ENCODE assay signal across 9 mouse cellular contexts in genomic region chr7:139544706-139545625, GRCm38 (mm10). TPM values are rescaled to one million over a fixed set of nuclear protein-coding genes. Genes with fewer than 3 reads are reported as not detected.
DNase-seq lines count a peak whose midpoint lies in the region; ATAC-seq lines count a peak whose summit lies in the region.
"Had no signal": no experiment of that assay in that cellular context is flagged by ENCODE, and none has a peak within 500 bp of the region (broad histone marks: within the 10 kb centered on the region; RNA-seq: fewer than 3 reads in every experiment).

No protein-coding gene starts in this region.

- whole genome bisulfite sequencing in neural tube, embryonic 11.5 days = 57% methylated on average over 12 of the region's 12 CpGs

- peaks cover 7% of the 10 kb centered on the region for H3K4me1 ChIP-seq in neural tube, embryonic 11.5 days (ENCODE audit: control insufficient read depth, insufficient read depth, low read length)

- H3K4me3 ChIP-seq in neural tube, embryonic 11.5 days (ENCODE audit: low read depth, low read length) = no peak overlapping the region

- peak; percentile 77 for ATAC-seq in neural tube, embryonic 11.5 days (ENCODE audit: insufficient read depth, low FRiP score, low TSS enrichment)

- H3K9ac ChIP-seq in neural tube, embryonic 11.5 days (ENCODE audit: low read length) = no peak overlapping the region

- H3K4me2 ChIP-seq in neural tube, embryonic 11.5 days (ENCODE audit: low read depth) = no peak overlapping the region

- H3K27me3 ChIP-seq in neural tube, embryonic 11.5 days (ENCODE audit: control insufficient read depth, insufficient read depth, low read length) = peaks cover 69% of the 10 kb centered on the region

- DNase-seq in neural tube, embryonic 11.5 days (ENCODE audit: low spot score) = peak; percentile 52
- DNase-seq in neural tube, embryonic 10.5 days (ENCODE audit: extremely low spot score, low spot score) = no peak
- DNase-seq in frontal cortex, postnatal 14 days (ENCODE audit: low spot score in 2 of 2) = peak; percentile 22 to 31
- DNase-seq in left cerebral cortex, postnatal 25 days (ENCODE audit: low spot score in 2 of 2) = peak; percentile 32 to 40
- DNase-seq in right cerebral cortex, postnatal 4 days = peak; percentile 40
- DNase-seq in gastrocnemius, postnatal 14 days = no peak
- no peak for DNase-seq in adrenal gland, adult 2 months
- no peak for DNase-seq in kidney, postnatal 36 days
- DNase-seq: cerebellum, adult 8-10 months had no signal

- intact Hi-C loops in left cerebral cortex, postnatal 25 days (cut with DNase I) = no loop called here
- intact Hi-C loops in gastrocnemius, postnatal 14 days (cut with DNase I; ENCODE audit: low total_unique reads) = no loop called here

- H3K27ac ChIP-seq in neural tube, embryonic 11.5 days (ENCODE audit: low read depth, low read length) = no peak overlapping the region

- H3K36me3 ChIP-seq in neural tube, embryonic 11.5 days (ENCODE audit: control insufficient read depth, insufficient read depth, low read length) = no peaks in the 10 kb centered on the region

- no peaks in the 10 kb centered on the region for H3K9me3 ChIP-seq in neural tube, embryonic 11.5 days (ENCODE audit: control insufficient read depth, low read length)

RNA-seq across cellular contexts. Expression of gene Nkx6-2, which starts 37.6 kb away (rescaled TPM):
- 6.1 and 7.1 TPM in 2 replicates for polyA plus RNA-seq in neural tube, embryonic 11.5 days (2014; fragmentation: Nextera tagmentation; extraction: Ambion mirVana)
- 1 to 10 TPM; 6.8 to 7.8 TPM for total RNA-seq in left cerebral cortex, postnatal 25 days (2021)
- total RNA-seq in gastrocnemius, postnatal 14 days (2021) = not detected
- not detected for total RNA-seq in adrenal gland, adult 2 months (2021)
- 0.24 and 0.56 TPM in 2 replicates for polyA plus RNA-seq in adrenal gland, adult 2 months (2012; rRNA removed)

Comparison
In these comparisons a context has a peak if more than half of its experiments do, and no peak if none do; other contexts are left out.
1. DNase-seq: peak in neural tube, embryonic 11.5 days (single experiment), frontal cortex, postnatal 14 days (2 of 2), left cerebral cortex, postnatal 25 days (2 of 2) and right cerebral cortex, postnatal 4 days (single experiment); none in neural tube, embryonic 10.5 days (single experiment), gastrocnemius, postnatal 14 days (single experiment), adrenal gland, adult 2 months (single experiment) and kidney, postnatal 36 days (0 of 2).
2. RNA of gene Nkx6-2, which starts 37.6 kb away (total RNA-seq): 6.8 to 7.8 TPM in left cerebral cortex, postnatal 25 days; not detected in adrenal gland, adult 2 months and not detected in gastrocnemius, postnatal 14 days; every median in the first group is over 4 times any median in the second.